Mouse (Mus musculus): ENCODE measurements around the gene Ttc17. TPM values are rescaled to one million over a fixed set of nuclear protein-coding genes. Genes with fewer than 3 reads are reported as not detected.

The Ttc17 gene
- total and polyA plus RNA-seq, 2 experiments, result 12.1 to 17.0 TPM

GRCm38 (mm10) chr2:94378678-94379077 lies 27.8 kb downstream of the Ttc17 start:
- Histone ChIP-seq H3K4me1 (ENCODE audit: control insufficient read depth, insufficient read depth, low read length) (no peaks in the 10 kb centered on the region), H3K27ac (replicated peaks; ENCODE audit: insufficient read depth, low read depth, low read length) (no peak overlapping the region), H3K4me3 (ENCODE audit: insufficient read depth, low read depth, low read length) (no peak overlapping the region), H3K27me3 (ENCODE audit: control insufficient read depth, insufficient read depth, low read length) (no peaks in the 10 kb centered on the region), H3K79me2 (ENCODE audit: control insufficient read depth, insufficient read depth, low read length) (no peaks in the 10 kb centered on the region), H3K36me3 (ENCODE audit: control insufficient read depth, insufficient read depth, low read length) (peaks cover 35% of the 10 kb centered on the region), H3K9ac (ENCODE audit: low read depth, low read length) (no peak overlapping the region)
- DNase-seq (ENCODE audit: extremely low read depth, low read depth, low spot score), result no peak
- WGBS, result 91% methylated on average over 11 of the region's 11 CpGs
- no peak for TF ChIP-seq POLR2A (IDR thresholded peaks at IDR 0.05; ENCODE audit: extremely low read depth, insufficient read depth, low read length)
- TF ChIP-seq CTCF (IDR thresholded peaks at IDR 0.05; ENCODE audit: low read depth, low read length), result peak; percentile 21; the same call in 1 of the 2 replicates

GRCm38 (mm10) chr2:94371093-94371492 lies 35.4 kb downstream of the Ttc17 start:
- Histone ChIP-seq H3K4me1 (ENCODE audit: control insufficient read depth, insufficient read depth, low read length) (no peaks in the 10 kb centered on the region), H3K27ac (replicated peaks; ENCODE audit: insufficient read depth, low read depth, low read length) (no peak overlapping the region), H3K9ac (ENCODE audit: low read depth, low read length) (no peak overlapping the region), H3K4me3 (ENCODE audit: insufficient read depth, low read depth, low read length) (no peak overlapping the region), H3K27me3 (ENCODE audit: control insufficient read depth, insufficient read depth, low read length) (no peaks in the 10 kb centered on the region), H3K36me3 (ENCODE audit: control insufficient read depth, insufficient read depth, low read length) (peaks cover 48% of the 10 kb centered on the region), H3K79me2 (ENCODE audit: control insufficient read depth, insufficient read depth, low read length) (no peaks in the 10 kb centered on the region)
- WGBS, result 79% methylated on average over 6 of the region's 6 CpGs
- DNase-seq (ENCODE audit: extremely low read depth, low read depth, low spot score), result peak; percentile 25
- peak; percentile 67 for TF ChIP-seq CTCF (IDR thresholded peaks at IDR 0.05; ENCODE audit: low read depth, low read length)
- no peak for TF ChIP-seq POLR2A (IDR thresholded peaks at IDR 0.05; ENCODE audit: extremely low read depth, insufficient read depth, low read length)

DNA sequence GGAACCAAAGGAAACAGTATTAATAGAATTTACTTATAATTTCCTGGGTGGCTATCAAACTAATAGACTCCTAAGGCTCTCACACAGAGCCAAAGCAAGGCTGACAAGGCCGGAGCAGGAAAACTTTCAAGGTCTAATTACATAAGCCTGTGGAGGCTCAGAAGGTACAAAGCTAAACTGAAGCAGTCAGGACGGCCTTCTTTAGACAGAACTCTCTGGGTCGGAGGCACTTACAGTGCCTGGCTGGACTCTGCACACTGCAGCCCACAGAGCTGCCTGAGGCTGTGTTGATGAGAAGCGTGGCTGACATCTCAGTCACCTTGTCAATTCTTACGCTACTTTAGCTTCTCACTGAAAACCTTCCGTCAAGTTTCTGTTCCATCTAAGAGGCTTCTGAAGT lies 42.7 kb downstream of the Ttc17 start:
- DNase-seq (ENCODE audit: extremely low read depth, low read depth, low spot score), result no peak
- H3K4me3 ChIP-seq (ENCODE audit: insufficient read depth, low read depth, low read length), result no peak overlapping the region
- no peak for TF ChIP-seq CTCF (IDR thresholded peaks at IDR 0.05; ENCODE audit: low read depth, low read length)
- no peak overlapping the region for H3K9ac ChIP-seq (ENCODE audit: low read depth, low read length)
- H3K27me3 ChIP-seq (ENCODE audit: control insufficient read depth, insufficient read depth, low read length), result no peaks in the 10 kb centered on the region
- H3K36me3 ChIP-seq (ENCODE audit: control insufficient read depth, insufficient read depth, low read length), result peaks cover 64% of the 10 kb centered on the region
- 98% methylated on average over 6 of the region's 6 CpGs for WGBS
- no peaks in the 10 kb centered on the region for H3K4me1 ChIP-seq (ENCODE audit: control insufficient read depth, insufficient read depth, low read length)
- H3K27ac ChIP-seq (replicated peaks; ENCODE audit: insufficient read depth, low read depth, low read length), result no peak overlapping the region
- H3K79me2 ChIP-seq (ENCODE audit: control insufficient read depth, insufficient read depth, low read length), result no peaks in the 10 kb centered on the region

- H3K9ac ChIP-seq (ENCODE audit: low read depth, low read length), result no peak overlapping the region
- H3K79me2 ChIP-seq (ENCODE audit: control insufficient read depth, insufficient read depth, low read length), result no peaks in the 10 kb centered on the region
- TF ChIP-seq CTCF (IDR thresholded peaks at IDR 0.05; ENCODE audit: low read depth, low read length) (no peak), POLR2A (IDR thresholded peaks at IDR 0.05; ENCODE audit: extremely low read depth, insufficient read depth, low read length) (no peak)
- H3K36me3 ChIP-seq (ENCODE audit: control insufficient read depth, insufficient read depth, low read length), result peaks cover 69% of the 10 kb centered on the region
- no peak overlapping the region for H3K27ac ChIP-seq (replicated peaks; ENCODE audit: insufficient read depth, low read depth, low read length)
- H3K27me3 ChIP-seq (ENCODE audit: control insufficient read depth, insufficient read depth, low read length), result no peaks in the 10 kb centered on the region
- H3K4me1 ChIP-seq (ENCODE audit: control insufficient read depth, insufficient read depth, low read length), result no peaks in the 10 kb centered on the region
- H3K4me3 ChIP-seq (ENCODE audit: insufficient read depth, low read depth, low read length), result no peak overlapping the region
- DNase-seq (ENCODE audit: extremely low read depth, low read depth, low spot score), result no peak
- WGBS, result 72% methylated on average over 4 of the region's 4 CpGs
These were observed 46.0 kb downstream of the Ttc17 start for GRCm38 (mm10) chr2:94360398-94360973.

GRCm38 (mm10) chr2:94348165-94348591 lies 58.3 kb downstream of the Ttc17 start:
- peaks cover 14% of the 10 kb centered on the region for H3K36me3 ChIP-seq (ENCODE audit: control insufficient read depth, insufficient read depth, low read length)
- H3K4me1 ChIP-seq (ENCODE audit: control insufficient read depth, insufficient read depth, low read length), result peaks cover 5% of the 10 kb centered on the region; the same call in 1 of the 2 replicates
- WGBS, result 31% methylated on average over 6 of the region's 6 CpGs
- no peak overlapping the region for H3K27ac ChIP-seq (replicated peaks; ENCODE audit: insufficient read depth, low read depth, low read length)
- no peaks in the 10 kb centered on the region for H3K27me3 ChIP-seq (ENCODE audit: control insufficient read depth, insufficient read depth, low read length)
- no peak overlapping the region for H3K9ac ChIP-seq (ENCODE audit: low read depth, low read length)
- no peak overlapping the region for H3K4me3 ChIP-seq (ENCODE audit: insufficient read depth, low read depth, low read length)
- peak; percentile 39 for DNase-seq (ENCODE audit: extremely low read depth, low read depth, low spot score)
- H3K79me2 ChIP-seq (ENCODE audit: control insufficient read depth, insufficient read depth, low read length), result no peaks in the 10 kb centered on the region
- TF ChIP-seq POLR2A (IDR thresholded peaks at IDR 0.05; ENCODE audit: extremely low read depth, insufficient read depth, low read length) (no peak), CTCF (IDR thresholded peaks at IDR 0.05; ENCODE audit: low read depth, low read length) (no peak)

- Histone ChIP-seq H3K27me3 (ENCODE audit: control insufficient read depth, insufficient read depth, low read length) (no peaks in the 10 kb centered on the region), H3K36me3 (ENCODE audit: control insufficient read depth, insufficient read depth, low read length) (peaks cover 14% of the 10 kb centered on the region), H3K9ac (ENCODE audit: low read depth, low read length) (no peak overlapping the region), H3K79me2 (ENCODE audit: control insufficient read depth, insufficient read depth, low read length) (no peaks in the 10 kb centered on the region), H3K4me3 (ENCODE audit: insufficient read depth, low read depth, low read length) (no peak overlapping the region), H3K4me1 (ENCODE audit: control insufficient read depth, insufficient read depth, low read length) (peaks cover 5% of the 10 kb centered on the region; the same call in 1 of the 2 replicates), H3K27ac (replicated peaks; ENCODE audit: insufficient read depth, low read depth, low read length) (no peak overlapping the region)
- WGBS, result 61% methylated on average over 5 of the region's 5 CpGs
- peak; percentile 72 for DNase-seq (ENCODE audit: extremely low read depth, low read depth, low spot score)
- no peak for TF ChIP-seq CTCF (IDR thresholded peaks at IDR 0.05; ENCODE audit: low read depth, low read length)
- TF ChIP-seq POLR2A (IDR thresholded peaks at IDR 0.05; ENCODE audit: extremely low read depth, insufficient read depth, low read length), result no peak
These were observed 59.7 kb downstream of the Ttc17 start for GRCm38 (mm10) chr2:94346746-94347145.
